Mouse (Mus musculus) bone marrow, adult 2 months (tissue): Measurements from ENCODE around the gene Hpse.

ENCODE experiments used
- CTCF ChIP-seq: fragments of 200-500 bp; IDR thresholded peaks from 2 replicates; pipeline ENCODE4 v1.5.1; 2011; ENCODE audit warnings: low read length, control low read depth; ENCODE audit not compliant: control insufficient read depth, insufficient read depth
- POLR2A ChIP-seq: fragments of 200-500 bp; IDR thresholded peaks from 2 replicates; pipeline ENCODE4 v1.6.1; 2011; ENCODE audit warnings: low read depth, mild to moderate bottlenecking, control low read depth, low read length, borderline replicate concordance; ENCODE audit not compliant: control insufficient read depth

- TF ChIP-seq POLR2A (no peak), CTCF (no peak)
Measured at GRCm38 (mm10) chr5:100638483-100638882, 81.0 kb downstream of the Hpse start.
